Mouse (Mus musculus): ENCODE results near the gene Top3b. TPM values are rescaled to one million over a fixed set of nuclear protein-coding genes. Genes with fewer than 3 reads are reported as not detected.
"Not testable (repeated sequence)": the region's sequence is repeated elsewhere in the genome, so short reads cannot be mapped to it uniquely, and the experiment has no call there.

The Top3b gene
- 10 to 100 TPM; 60.3 to 60.4 TPM for total RNA-seq (2021)
- long read RNA-seq, experiment 1, transcript Top3b-201 (18 exons, 3,073 nt), result major isoform, 13 of 40 reads
- long read RNA-seq, experiment 1, partial matches to known transcripts, result 5 of 40 reads
- long read RNA-seq, experiment 1, other reads (novel, unspliced or antisense), result 22 of 40 reads
- long read RNA-seq, experiment 2, transcript Top3b-201 (18 exons, 3,073 nt), result major isoform, 10 of 41 reads
- long read RNA-seq, experiment 2, partial matches to known transcripts, result 2 of 41 reads
- long read RNA-seq, experiment 2, other reads (novel, unspliced or antisense), result 26 of 41 reads

DNA sequence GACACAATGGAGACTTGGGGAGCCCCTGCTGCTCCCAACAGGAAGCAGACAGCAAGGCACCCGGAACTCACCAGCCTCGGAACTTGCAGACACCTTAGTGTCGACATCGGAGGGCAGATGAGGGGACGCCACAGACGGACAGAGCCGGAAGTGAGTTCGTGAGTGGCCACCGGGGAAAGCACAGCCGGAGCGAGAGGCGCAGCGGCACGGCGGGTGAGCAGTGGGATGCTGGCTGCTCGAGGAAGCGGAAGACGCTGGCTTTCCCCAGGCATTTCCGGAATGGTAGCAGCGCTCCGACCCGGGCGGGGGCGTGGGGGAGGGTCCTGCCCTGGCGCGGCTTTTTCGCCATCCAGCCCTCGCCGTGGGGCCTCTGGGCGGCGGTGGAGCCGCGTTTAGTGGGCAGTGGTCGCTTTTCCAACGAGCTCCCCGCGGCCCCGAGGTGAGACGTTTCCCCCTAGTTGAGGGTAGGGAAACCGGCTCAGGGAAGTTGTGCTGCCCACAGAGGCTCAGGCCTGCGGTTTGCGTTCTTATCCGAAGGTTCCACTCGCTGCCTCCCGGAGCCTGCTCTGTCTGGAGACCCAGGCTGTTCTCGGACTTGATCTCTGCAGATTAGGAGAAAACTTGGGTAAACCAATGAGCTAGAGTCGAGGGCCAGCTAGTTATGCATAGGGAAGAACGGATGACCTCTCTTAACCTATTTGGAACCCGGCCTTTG lies at the start of gene Top3b, which contains the start of gene Vpreb1:
Top3b (plus strand) TSS at position 120 of the 715 bp plus-strand sequence.
Vpreb1 (minus strand) TSS at position 227 of the 715 bp plus-strand sequence.
- peak; percentile 87 to 92 for DNase-seq (ENCODE audit: low spot score in 2 of 2)

DNA sequence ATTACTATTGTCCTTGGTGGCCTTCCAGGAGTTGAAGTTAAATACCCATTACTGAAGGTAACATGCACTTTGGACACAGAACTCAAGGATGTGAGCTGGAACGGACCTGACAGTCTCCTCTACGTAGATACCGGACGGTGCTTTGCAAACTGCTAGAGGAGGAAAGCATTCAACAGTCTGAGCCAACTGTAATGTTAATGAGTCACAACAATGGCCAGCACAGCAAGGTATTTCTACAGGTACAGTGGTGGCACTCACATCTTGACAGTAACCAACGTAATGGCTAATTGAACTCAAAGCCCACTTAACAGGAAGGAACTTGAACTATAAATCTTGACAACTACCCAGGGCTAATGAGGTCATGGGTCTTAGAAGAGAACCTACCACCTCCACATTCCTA lies 45.1 kb upstream of the Top3b start:
- no peak for DNase-seq (ENCODE audit: low spot score in 2 of 2)

DNA sequence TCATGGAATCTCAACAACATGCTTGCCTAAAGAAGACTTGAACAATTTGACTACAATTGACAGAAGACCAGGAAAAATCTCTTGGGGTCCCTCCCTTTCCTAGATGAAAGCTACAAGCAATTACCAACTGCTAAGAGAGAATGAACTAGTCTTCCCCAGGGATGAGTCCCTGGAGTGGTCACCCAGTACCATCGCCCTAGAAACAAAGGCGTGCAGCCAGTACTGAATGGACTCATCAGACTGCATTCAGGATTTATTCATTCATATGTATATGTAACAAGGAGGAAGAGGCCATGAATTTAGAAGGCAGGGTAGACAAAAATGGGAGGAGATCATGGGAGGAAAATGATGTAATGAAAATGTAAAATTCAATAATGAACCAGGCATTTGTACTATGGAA lies 44.3 kb upstream of the Top3b start:
- DNase-seq (ENCODE audit: low spot score in 2 of 2), result no peak

DNA sequence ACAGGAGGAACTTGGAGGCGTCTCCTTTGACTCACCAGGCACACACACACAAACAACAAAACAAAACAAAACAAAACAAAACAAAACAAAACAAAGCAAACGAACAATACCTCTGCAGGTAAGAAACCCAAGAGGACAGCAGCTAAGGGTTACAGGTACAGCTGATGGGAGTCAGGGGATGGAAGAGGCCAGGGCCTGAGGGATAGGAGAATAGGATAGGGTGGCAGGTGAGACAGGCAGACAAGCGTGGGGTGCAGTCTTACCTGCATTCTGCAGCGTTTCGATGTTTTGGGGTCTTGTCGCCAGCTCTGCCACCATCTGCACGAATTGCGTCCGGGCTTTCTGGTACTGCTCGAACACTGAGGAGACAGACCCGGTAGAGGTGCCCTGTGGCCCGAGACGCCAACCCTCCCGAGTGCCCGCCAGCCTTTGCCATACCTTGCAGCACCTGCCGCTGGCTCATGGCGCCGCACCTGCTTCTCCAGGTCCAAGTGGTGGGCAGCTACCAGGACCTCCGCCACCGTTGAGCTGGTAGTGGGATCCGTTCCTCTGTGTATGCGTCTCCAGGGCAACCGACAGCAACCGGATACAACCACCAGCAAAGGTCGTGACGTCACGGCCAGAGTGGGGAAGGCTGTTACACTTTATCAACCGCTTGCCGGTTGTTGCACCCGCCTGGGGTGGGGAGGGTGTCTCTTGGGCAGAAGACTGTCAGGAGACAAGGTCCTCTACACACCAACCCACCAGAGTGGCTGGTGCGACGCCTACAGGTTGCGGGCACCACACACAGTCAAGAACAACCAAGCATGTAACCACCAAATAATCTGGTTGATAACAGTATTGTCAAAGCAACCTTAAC lies 41.5 kb upstream of the Top3b start, which contains the start of gene Spag6l:
Spag6l (minus strand) TSS at position 700 of the 859 bp plus-strand sequence.
- DNase-seq (ENCODE audit: low spot score in 2 of 2), result peak; percentile 48 to 67

DNA sequence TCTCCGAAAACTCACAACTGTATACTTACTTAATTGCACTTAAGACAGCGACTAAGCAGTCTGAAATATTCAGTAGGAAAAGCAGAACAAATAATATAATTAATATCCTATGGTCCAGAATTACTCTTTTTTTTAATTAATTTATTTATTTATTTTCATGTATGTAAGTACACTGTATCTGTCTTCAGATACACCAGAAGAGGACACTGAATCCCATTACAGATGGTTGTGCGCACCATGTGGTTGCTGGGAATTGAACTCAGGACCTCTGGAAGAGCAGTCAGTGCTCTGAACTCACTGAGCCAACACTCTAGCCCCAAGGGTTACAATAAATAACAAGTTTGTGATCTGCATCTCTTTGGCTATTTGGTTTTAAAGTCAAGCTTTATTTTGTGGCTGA lies 40.9 kb upstream of the Top3b start:
- DNase-seq (ENCODE audit: low spot score in 2 of 2), result no peak

DNA sequence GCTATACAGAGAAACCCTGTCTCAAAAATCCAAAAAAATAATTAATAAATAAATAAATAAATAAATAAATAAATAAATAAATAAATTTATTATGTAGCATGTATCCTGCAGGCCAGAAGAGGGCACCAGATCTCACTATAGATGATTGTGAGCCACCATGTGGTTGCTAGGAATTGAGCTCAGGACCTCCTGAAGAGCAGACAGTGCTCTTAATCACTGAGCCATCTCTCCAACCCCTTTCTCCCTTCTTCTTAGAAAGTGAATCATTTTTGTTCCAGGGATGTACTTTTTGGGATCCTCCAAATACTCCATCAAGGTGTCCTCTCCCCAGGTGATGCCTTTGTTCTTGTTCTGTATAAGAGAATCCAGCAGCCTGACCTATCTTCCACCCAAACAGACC lies 21.3 kb upstream of the Top3b start:
- DNase-seq (ENCODE audit: low spot score in 2 of 2), result no peak

DNA sequence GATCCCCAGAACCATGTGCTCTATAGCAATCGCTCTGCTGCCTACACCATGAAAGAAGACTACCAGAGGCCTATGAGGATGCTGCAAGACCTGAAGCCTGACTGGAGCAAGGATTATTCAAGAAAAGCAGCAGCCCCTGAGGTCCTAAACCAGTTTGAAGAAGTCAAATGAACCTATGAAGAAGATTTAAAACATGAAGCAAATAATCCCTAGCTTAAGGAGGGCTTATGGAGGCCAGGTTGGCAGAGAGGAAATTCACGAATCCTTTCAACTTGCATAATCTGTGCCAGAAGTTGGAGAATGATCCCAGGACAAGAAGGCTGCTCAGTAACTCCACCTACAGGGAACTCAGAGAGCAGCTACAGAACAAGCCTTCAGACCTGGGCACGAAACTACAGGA lies 18.1 kb upstream of the Top3b start:
- DNase-seq (ENCODE audit: low spot score in 2 of 2), result no peak

DNA sequence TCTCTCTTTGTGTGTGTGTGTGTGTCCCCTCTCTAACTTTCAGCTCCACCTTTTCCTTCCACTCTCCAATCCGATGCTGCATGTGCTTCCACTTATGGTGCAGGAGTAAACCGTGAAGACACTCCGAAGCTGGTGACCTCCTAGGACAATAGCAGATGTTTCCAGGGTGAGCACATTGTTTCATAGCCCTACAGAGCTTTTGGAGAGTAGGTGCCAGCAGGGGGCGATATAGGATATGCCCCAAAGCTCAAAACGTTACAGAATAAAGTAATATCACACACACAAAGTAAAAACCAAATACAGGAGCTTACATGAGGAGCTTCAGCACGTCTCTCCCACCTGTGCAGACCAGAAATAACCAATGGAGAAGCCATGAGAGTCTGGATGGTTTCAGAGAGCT lies 15.7 kb upstream of the Top3b start:
- DNase-seq (ENCODE audit: low spot score in 2 of 2), result peak; percentile 16 to 39

DNA sequence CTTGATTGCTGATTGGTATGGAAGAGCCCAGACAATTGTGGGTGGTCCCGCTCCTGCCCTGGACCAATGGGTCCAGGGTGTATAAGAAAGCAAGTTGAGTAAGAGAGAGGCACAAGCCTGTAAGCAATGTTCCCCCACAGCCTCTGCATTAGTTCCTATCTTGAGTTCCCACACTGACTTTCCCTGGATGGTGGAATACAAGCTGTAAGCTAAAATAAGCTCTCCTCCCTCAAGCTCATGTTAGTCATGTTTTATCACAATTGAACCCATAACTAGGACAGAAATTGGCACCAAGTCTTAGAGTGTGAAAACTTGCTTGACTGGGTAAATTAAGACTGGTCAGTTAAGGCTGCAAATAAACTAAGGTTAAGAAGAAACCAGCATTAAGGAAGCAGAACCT lies 15.0 kb upstream of the Top3b start:
- DNase-seq (ENCODE audit: low spot score in 2 of 2), result no peak

DNA sequence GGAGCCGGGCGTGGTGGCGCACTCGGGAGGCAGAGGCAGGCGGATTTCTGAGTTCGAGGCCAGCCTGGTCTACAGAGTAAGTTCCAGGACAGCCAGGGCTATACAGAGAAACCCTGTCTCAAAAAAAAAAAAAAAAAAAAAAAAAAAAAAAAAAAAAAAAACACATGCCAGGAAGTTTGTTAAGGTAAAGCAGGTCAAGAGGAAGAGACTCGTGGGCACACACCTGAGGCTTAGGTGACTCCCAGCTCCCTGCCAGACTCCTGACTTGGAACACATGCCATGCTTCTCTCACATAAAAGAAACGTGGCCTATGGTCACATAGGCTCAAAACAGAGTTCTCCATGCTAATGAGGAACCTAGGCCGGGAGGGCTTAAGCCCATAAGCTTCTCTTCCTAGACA lies 14.5 kb upstream of the Top3b start:
- not testable (repeated sequence) for DNase-seq (ENCODE audit: low spot score in 2 of 2)

DNA sequence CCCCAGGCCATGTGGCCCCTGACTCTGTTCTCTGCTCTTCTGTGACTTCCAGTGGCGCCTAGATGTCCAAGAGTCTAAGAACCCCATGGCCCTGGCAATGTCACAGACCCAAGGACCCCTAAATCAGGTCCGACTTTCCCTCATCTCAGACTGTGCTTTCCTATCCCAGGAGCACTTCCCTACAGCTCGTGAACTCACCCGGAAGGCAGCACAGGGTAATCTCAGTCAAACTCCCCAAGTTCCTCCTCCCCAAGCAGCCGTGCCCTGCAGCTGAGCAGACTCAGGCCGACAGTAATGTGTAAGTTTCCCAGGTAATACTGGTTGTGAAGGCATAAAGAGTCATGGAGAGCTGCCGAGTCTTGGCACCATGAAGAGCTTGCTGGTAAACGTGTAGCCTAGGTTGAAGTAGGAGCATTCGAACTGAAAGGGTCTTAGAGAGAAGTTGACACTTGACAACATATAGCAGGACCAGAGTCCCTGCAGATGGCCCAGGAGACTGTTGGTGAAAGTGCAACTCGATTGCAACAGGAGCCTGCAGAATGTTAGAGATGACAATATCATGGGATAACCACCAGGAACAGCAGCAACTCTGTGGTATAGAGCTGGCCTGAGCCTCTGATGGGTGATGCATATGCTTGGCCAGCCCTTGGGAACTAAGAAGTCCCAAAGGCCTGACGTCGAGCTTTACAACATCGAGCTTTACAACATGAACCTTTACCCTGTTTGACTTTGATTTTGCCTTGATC lies 13.6 kb upstream of the Top3b start:
- DNase-seq (ENCODE audit: low spot score in 2 of 2), result no peak

DNA sequence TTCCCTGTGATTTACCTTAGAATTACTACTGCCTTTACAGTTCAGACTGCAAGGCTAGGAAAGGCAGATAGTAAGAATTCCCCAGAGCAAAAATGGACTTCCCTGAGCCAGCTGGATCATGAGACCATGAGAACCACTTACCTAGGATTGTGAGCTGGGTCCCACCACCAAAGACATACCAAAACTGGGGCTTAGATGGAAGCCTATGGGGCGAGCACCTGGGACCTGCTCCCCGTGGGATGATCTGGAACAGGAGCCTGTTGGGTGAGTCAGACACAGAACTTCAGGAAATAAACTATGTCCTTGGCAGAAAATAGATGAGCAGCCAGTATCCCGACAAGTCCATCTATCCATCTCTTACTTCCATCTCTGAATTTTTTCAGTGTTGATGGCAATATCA lies 8.2 kb upstream of the Top3b start:
- DNase-seq (ENCODE audit: low spot score in 2 of 2), result no peak

DNA sequence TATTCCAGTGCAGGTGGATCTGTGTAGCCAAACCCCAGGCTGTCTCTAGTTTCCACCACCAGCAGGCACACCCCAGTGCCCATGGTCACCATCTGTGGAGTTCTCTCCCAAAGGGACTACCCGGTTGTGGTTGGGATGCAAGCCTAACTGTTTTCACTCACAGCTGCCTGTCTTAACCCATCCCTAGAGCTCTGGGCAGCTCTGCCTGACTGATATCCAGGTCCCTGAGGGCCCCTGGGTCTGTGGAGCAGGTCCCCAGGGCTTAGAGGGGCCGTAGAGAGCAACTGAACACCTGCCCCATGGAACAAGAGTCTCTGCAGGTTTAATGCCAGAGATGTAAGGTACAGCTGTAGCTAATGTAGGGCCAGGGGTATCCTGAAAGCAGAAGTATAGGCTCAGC lies 6.6 kb upstream of the Top3b start, which contains the start of gene Igll1:
Igll1 (minus strand) TSS at position 8 of the 400 bp plus-strand sequence.
- no peak for DNase-seq (ENCODE audit: low spot score in 2 of 2)

DNA sequence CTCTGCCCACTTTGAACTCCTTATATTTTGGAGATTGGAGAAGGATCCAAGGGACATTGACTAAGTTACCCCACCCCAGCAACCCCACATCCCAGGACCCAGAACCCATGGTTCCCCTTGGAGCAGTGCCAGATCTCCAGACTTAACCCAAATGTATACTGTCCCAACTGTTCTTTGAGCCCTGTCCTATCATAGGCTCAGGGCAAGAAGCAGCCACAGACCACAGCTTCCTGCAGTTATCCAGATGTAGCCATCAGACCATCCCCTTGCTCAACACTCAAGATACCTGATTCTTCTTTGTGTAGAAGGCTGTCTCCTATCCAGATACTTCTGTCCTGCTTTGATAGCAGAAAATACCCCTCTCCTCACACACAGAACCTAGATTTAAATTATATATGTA lies 5.3 kb upstream of the Top3b start:
- DNase-seq (ENCODE audit: low spot score in 2 of 2), result no peak

DNA sequence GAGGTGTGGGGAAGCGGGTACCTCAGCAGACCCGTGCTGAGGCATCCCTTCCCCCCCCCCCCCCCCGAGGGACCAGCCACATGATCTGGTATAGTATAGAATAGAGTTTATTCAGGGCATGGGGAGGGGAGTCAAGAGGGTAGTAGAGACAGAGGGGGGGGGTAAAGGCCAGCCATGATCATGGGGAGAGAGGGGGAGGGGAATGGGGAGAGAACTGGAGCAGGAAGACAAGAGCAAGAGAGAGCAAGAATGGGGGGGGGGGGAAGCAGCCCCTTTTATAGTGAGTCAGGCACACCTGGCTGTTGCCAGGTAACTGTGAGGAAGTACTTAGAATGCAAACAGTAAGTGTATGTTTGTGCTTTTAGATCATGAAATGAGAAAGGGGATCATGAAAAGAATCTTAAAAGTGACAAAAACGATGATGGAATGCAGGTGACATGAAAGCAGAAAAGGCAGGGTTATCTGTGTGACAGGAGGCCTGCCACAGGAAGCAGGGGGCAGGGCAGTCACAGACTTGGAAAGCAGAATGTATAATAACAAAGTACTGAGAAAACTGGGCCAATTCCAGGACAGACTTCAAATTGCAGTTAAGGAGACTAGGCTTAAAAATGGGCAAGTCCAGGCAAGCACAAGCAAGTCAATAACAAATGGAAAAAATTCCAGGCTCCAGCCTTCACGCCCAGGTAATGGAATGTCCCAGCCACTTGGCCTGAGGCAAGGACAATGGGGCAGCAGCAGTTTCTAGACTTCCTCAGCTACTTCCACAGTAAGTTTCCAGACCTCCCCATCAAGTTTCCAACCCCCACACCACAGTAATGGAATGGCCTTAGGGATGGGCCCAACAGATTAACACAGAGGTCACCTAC lies 4.6 kb upstream of the Top3b start:
- no peak for DNase-seq (ENCODE audit: low spot score in 2 of 2)

DNA sequence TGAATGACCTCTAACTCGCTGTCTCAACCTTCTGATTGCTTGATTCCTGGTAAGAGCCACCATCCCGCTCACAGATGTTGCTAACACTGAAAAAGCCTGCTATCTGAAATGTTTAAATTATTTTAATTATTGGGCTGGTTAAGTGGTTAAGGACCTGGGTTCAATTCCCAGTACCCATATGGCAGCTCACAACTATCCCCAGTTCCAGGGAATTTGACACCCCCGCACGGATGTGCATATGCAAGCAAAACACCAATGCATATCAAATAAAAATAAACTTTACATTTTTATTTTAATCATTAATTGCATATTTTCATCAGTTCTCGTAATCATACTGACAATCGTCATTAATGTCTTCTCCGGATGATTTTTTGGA lies 307 bp upstream of the Top3b start:
- DNase-seq (ENCODE audit: low spot score in 2 of 2), result no peak

DNA sequence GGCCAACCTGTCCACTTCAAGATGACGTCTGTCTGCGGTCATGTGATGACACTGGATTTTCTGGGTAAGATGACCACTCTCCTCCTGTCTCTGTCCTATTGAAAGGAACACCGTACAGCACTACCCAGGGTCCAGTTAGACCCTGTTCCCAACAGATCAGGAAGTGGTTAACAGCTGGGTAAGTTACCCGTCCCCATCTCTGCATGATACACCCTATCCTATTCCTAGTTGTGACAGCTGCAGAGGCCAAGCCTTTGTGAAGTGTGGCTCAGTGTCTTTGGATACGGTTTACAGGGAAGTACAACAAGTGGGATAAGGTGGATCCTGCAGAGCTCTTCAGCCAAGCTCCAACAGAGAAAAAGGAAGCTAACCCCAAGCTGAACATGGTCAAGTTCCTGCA lies 8.5 kb downstream of the Top3b start:
- DNase-seq (ENCODE audit: low spot score in 2 of 2), result no peak

DNA sequence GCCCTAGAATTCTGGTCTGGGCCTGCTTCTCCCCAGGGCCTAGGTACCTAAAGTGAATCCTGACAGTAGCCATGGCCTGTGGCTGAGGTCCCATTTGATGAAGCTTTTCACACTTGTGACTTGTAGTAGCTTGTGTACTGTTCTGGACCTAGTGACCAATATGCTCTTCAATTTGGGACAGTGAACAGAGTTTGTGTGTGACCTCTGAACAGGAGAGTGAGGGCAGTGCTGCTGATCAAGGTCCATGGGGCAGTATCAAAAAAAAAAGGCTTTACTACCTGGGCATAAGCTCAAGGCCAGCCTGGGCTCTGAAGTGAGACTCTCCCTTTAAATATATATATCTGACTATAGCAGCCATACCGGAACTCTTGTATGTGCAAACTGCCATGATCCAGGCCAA lies 17.8 kb downstream of the Top3b start:
- no peak for DNase-seq (ENCODE audit: low spot score in 2 of 2)

DNA sequence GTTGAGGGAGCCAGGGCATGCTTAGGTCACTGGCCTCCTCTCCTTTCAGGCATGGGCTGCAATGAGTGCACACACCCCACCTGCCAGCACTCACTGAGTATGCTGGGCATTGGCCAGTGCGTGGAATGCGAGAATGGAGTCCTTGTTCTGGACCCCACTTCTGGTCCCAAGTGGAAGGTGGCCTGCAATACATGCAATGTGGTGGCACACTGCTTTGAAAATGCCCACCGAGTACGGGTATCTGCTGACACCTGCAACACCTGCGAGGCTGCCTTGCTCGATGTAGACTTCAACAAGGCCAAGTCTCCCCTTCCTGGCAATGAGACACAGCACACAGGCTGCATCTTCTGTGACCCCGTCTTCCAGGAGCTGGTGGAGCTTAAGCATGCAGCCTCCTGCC lies 21.8 kb downstream of the Top3b start:
- no peak for DNase-seq (ENCODE audit: low spot score in 2 of 2)

DNA sequence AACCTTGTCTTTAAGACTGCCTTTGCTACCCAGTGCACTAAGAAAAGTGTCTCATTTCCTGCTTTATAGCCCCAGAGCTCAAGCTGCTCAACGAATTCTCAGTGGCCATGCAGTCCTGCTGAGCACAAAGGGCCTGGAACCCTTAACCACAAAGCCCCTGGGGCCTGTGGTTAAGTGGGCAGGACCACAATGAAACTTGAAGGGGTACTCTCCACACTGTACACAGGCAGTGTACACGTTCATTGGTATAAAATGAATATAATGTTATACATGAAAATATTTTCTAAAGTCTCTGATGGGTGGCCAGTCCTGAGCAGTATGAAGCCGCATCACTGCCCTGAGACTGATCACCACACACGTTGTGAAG lies 25.5 kb downstream of the Top3b start:
- no peak for DNase-seq (ENCODE audit: low spot score in 2 of 2)

Measured in left cerebral cortex, adult 18-20 months (tissue).